Mouse (Mus musculus): ENCODE results near the gene Nos3. TPM values are rescaled to one million over a fixed set of nuclear protein-coding genes. Genes with fewer than 3 reads are reported as not detected.

Gene Nos3
- polyA plus RNA-seq, 1 experiment from 2014 or later = 7.2 TPM

DNA sequence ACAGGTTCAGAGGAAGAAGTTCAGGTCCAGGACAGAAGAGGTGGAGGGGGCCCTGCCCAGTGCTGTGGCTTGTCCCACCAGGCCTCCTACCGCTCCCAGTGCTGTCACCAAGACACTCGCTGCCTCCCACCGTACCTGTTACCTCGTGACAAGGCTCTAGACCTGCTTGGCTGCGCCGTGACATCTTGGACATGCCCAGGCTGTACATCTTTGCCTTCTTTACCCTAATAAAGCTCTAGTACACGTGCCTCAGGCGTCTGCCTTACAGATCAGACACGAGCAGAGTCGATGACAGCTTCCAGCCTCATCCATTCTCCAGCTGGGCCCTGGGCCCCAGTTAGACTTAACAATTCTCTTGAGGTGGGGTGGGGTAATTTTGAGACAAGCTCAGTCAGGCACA, 53.0 kb downstream of the Nos3 start:
- peaks cover 7% of the 10 kb centered on the region for H3K4me1 ChIP-seq (replicated peaks; ENCODE audit: control insufficient read depth, insufficient read depth, low read length)
- H3K4me3 ChIP-seq (ENCODE audit: low read depth, low read length) = no peak overlapping the region
- WGBS = 83% methylated on average over 10 of the region's 10 CpGs
- no peak overlapping the region for H3K9ac ChIP-seq (ENCODE audit: low read depth, low read length)
- ATAC-seq (replicated peaks; ENCODE audit: low FRiP score) (no peak), DNase-seq (ENCODE audit: low spot score) (no peak)
- peaks cover 16% of the 10 kb centered on the region for H3K27me3 ChIP-seq (replicated peaks; ENCODE audit: control insufficient read depth, insufficient read depth, low read length)
- no peaks in the 10 kb centered on the region for H3K9me3 ChIP-seq (ENCODE audit: control insufficient read depth, low read length)
- no peak overlapping the region for H3K27ac ChIP-seq (ENCODE audit: low read depth, low read length)
- no peak overlapping the region for H3K4me2 ChIP-seq
- H3K36me3 ChIP-seq (ENCODE audit: control insufficient read depth, insufficient read depth, low read length) = peaks cover 3% of the 10 kb centered on the region; the same call in 1 of the 2 replicates

DNA sequence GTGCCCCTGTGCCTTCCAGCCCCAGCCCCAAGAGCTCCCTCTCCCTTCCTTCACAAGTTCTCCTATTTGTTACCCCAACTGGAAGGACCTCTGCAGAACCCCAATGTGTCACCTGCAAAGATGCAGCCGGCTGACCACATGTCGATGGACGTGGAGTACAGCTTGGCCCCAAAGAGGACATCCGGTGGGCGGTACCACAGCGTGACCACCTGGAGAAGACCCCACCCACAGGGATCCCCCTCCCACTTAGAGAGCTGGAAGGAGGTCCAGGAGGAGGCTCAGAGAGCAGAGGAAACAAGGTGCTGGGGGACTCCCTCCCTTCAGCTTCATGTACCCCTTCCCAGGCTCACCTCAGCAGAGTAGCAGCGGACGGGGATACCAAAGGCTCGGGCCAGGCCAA, 55.8 kb downstream of the Nos3 start:
- DNase-seq (ENCODE audit: low spot score) (no peak), ATAC-seq (replicated peaks; ENCODE audit: low FRiP score) (no peak)
- H3K27me3 ChIP-seq (replicated peaks; ENCODE audit: control insufficient read depth, insufficient read depth, low read length) = 0 out of 2 replicates have a peak, but pooled peaks cover 4% of the 10 kb centered on the region
- H3K4me1 ChIP-seq (replicated peaks; ENCODE audit: control insufficient read depth, insufficient read depth, low read length) = peaks cover 19% of the 10 kb centered on the region
- H3K9me3 ChIP-seq (ENCODE audit: control insufficient read depth, low read length) = no peaks in the 10 kb centered on the region
- no peak overlapping the region for H3K4me2 ChIP-seq
- 87% methylated on average over 9 of the region's 9 CpGs for WGBS
- no peak overlapping the region for H3K4me3 ChIP-seq (ENCODE audit: low read depth, low read length)
- no peak overlapping the region for H3K9ac ChIP-seq (ENCODE audit: low read depth, low read length)
- no peak overlapping the region for H3K27ac ChIP-seq (ENCODE audit: low read depth, low read length)
- H3K36me3 ChIP-seq (ENCODE audit: control insufficient read depth, insufficient read depth, low read length) = peaks cover 3% of the 10 kb centered on the region; the same call in 1 of the 2 replicates

GRCm38 (mm10) chr5:24423129-24424003, 58.8 kb downstream of the Nos3 start, which contains the start of the genes Cdk5 and Slc4a2:
Gene Cdk5 (minus strand): TSS chr5:24423530.
Gene Slc4a2 (plus strand): TSS chr5:24423837.
- Histone ChIP-seq H3K4me3 (ENCODE audit: low read depth, low read length) (peak within 1 kb of the TSS; percentile 77), H3K27me3 (replicated peaks; ENCODE audit: control insufficient read depth, insufficient read depth, low read length) (no peaks in the 10 kb centered on the region), H3K9me3 (ENCODE audit: control insufficient read depth, low read length) (no peaks in the 10 kb centered on the region), H3K36me3 (ENCODE audit: control insufficient read depth, insufficient read depth, low read length) (peaks cover 3% of the 10 kb centered on the region; the same call in 1 of the 2 replicates), H3K9ac (ENCODE audit: low read depth, low read length) (peak within 1 kb of the TSS; percentile 89), H3K4me1 (replicated peaks; ENCODE audit: control insufficient read depth, insufficient read depth, low read length) (peaks cover 43% of the 10 kb centered on the region), H3K27ac (ENCODE audit: low read depth, low read length) (peak within 1 kb of the TSS; percentile 92), H3K4me2 (peak within 1 kb of the TSS; percentile 90)
- WGBS = under 1% methylated on average over 46 of the region's 46 CpGs
- ATAC-seq (replicated peaks; ENCODE audit: low FRiP score) = peak; percentile 92
- DNase-seq (ENCODE audit: low spot score) = peak; percentile 95

GRCm38 (mm10) chr5:24424004-24424781, 59.6 kb downstream of the Nos3 start:
- DNase-seq (ENCODE audit: low spot score) = peak; percentile 44

GRCm38 (mm10) chr5:24424861-24425411, 60.3 kb downstream of the Nos3 start:
- H3K27me3 ChIP-seq (replicated peaks; ENCODE audit: control insufficient read depth, insufficient read depth, low read length) = no peaks in the 10 kb centered on the region
- H3K9ac ChIP-seq (ENCODE audit: low read depth, low read length) = peak overlapping the region; percentile 89
- peaks cover 50% of the 10 kb centered on the region for H3K4me1 ChIP-seq (replicated peaks; ENCODE audit: control insufficient read depth, insufficient read depth, low read length)
- DNase-seq (ENCODE audit: low spot score) (peak; percentile 88), ATAC-seq (replicated peaks; ENCODE audit: low FRiP score) (peak; percentile 53)
- peak overlapping the region; percentile 90 for H3K4me2 ChIP-seq
- 1% methylated on average over 57 of the region's 60 CpGs for WGBS
- peak overlapping the region; percentile 77 for H3K4me3 ChIP-seq (ENCODE audit: low read depth, low read length)
- peaks cover 3% of the 10 kb centered on the region; the same call in 1 of the 2 replicates for H3K36me3 ChIP-seq (ENCODE audit: control insufficient read depth, insufficient read depth, low read length)
- H3K9me3 ChIP-seq (ENCODE audit: control insufficient read depth, low read length) = no peaks in the 10 kb centered on the region
- peak overlapping the region; percentile 92 for H3K27ac ChIP-seq (ENCODE audit: low read depth, low read length)

More at GRCm38 (mm10) chr5:24424004-24424781, 59.6 kb downstream of the Nos3 start:
- peak overlapping the region; percentile 90 for H3K4me2 ChIP-seq
- H3K9me3 ChIP-seq (ENCODE audit: control insufficient read depth, low read length) = no peaks in the 10 kb centered on the region
- H3K4me3 ChIP-seq (ENCODE audit: low read depth, low read length) = peak overlapping the region; percentile 77
- ATAC-seq (replicated peaks; ENCODE audit: low FRiP score) = no peak
- H3K27ac ChIP-seq (ENCODE audit: low read depth, low read length) = peak overlapping the region; percentile 92
- H3K4me1 ChIP-seq (replicated peaks; ENCODE audit: control insufficient read depth, insufficient read depth, low read length) = peaks cover 50% of the 10 kb centered on the region
- H3K9ac ChIP-seq (ENCODE audit: low read depth, low read length) = peak overlapping the region; percentile 89
- 15% methylated on average over 21 of the region's 21 CpGs for WGBS
- peaks cover 3% of the 10 kb centered on the region; the same call in 1 of the 2 replicates for H3K36me3 ChIP-seq (ENCODE audit: control insufficient read depth, insufficient read depth, low read length)
- H3K27me3 ChIP-seq (replicated peaks; ENCODE audit: control insufficient read depth, insufficient read depth, low read length) = no peaks in the 10 kb centered on the region

- Histone ChIP-seq H3K4me1 (replicated peaks; ENCODE audit: control insufficient read depth, insufficient read depth, low read length) (peaks cover 50% of the 10 kb centered on the region), H3K36me3 (ENCODE audit: control insufficient read depth, insufficient read depth, low read length) (peaks cover 3% of the 10 kb centered on the region; the same call in 1 of the 2 replicates), H3K9ac (ENCODE audit: low read depth, low read length) (peak overlapping the region; percentile 89), H3K27me3 (replicated peaks; ENCODE audit: control insufficient read depth, insufficient read depth, low read length) (no peaks in the 10 kb centered on the region), H3K4me3 (ENCODE audit: low read depth, low read length) (peak overlapping the region; percentile 77), H3K27ac (ENCODE audit: low read depth, low read length) (peak overlapping the region; percentile 92), H3K9me3 (ENCODE audit: control insufficient read depth, low read length) (no peaks in the 10 kb centered on the region), H3K4me2 (peak overlapping the region; percentile 90)
- 1% methylated on average over 29 of the region's 30 CpGs for WGBS
- DNase-seq (ENCODE audit: low spot score) = peak; percentile 75
- ATAC-seq (replicated peaks; ENCODE audit: low FRiP score) = no peak
These were observed 60.9 kb downstream of the Nos3 start for GRCm38 (mm10) chr5:24425421-24426036.

DNA sequence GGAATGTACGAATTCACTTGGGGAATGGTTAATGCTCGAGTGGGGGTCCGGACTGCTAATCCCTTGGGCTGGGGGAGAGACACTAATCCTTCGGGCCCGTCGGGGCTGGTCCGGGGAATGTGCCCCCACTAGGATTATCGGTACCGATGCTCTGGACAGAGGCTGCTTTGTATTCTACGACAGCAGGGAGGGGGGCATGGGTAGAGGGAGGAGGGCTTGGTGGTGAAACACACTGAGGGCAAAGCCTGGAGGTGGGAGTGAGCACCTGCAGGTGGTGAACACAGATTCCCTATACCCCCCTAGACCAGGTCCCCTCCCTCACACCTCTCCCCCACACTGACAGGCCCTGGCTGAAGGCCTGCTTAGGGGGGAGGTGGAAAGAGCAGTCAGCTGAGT, 61.4 kb downstream of the Nos3 start:
- Histone ChIP-seq H3K27ac (ENCODE audit: low read depth, low read length) (peak overlapping the region; percentile 92), H3K9ac (ENCODE audit: low read depth, low read length) (peak overlapping the region; percentile 89), H3K4me1 (replicated peaks; ENCODE audit: control insufficient read depth, insufficient read depth, low read length) (peaks cover 50% of the 10 kb centered on the region), H3K27me3 (replicated peaks; ENCODE audit: control insufficient read depth, insufficient read depth, low read length) (no peaks in the 10 kb centered on the region), H3K36me3 (ENCODE audit: control insufficient read depth, insufficient read depth, low read length) (peaks cover 8% of the 10 kb centered on the region), H3K4me3 (ENCODE audit: low read depth, low read length) (peak overlapping the region; percentile 77), H3K9me3 (ENCODE audit: control insufficient read depth, low read length) (no peaks in the 10 kb centered on the region), H3K4me2 (peak overlapping the region; percentile 90)
- WGBS = 5% methylated on average over 10 of the region's 10 CpGs
- DNase-seq (ENCODE audit: low spot score) = no peak
- ATAC-seq (replicated peaks; ENCODE audit: low FRiP score) = no peak
